Mouse (Mus musculus): ENCODE measurements around the gene Enah. TPM values are rescaled to one million over a fixed set of nuclear protein-coding genes. Genes with fewer than 3 reads are reported as not detected.

Gene Enah
- total RNA-seq, 1 experiment from 2014 or later = 0.05 TPM

GRCm38 (mm10) chr1:181911841-181912240, 107.9 kb downstream of the Enah start:
- ATAC-seq (replicated peaks in 1 of 2; ENCODE audit: insufficient read depth in 1 of 2, low FRiP score in 2 of 2, low TSS enrichment in 1 of 2, low read depth in 1 of 2, poor library complexity in 2 of 2, severe bottlenecking in 2 of 2) = no peak

- ATAC-seq (replicated peaks in 1 of 2; ENCODE audit: insufficient read depth in 1 of 2, low FRiP score in 2 of 2, low TSS enrichment in 1 of 2, low read depth in 1 of 2, poor library complexity in 2 of 2, severe bottlenecking in 2 of 2) = no peak
Measured at GRCm38 (mm10) chr1:181901706-181902373, 118.0 kb downstream of the Enah start.

GRCm38 (mm10) chr1:181900846-181901245, 118.9 kb downstream of the Enah start:
- no peak for ATAC-seq (replicated peaks in 1 of 2; ENCODE audit: insufficient read depth in 1 of 2, low FRiP score in 2 of 2, low TSS enrichment in 1 of 2, low read depth in 1 of 2, poor library complexity in 2 of 2, severe bottlenecking in 2 of 2)

GRCm38 (mm10) chr1:181898961-181899360, 120.8 kb downstream of the Enah start:
- ATAC-seq (replicated peaks in 1 of 2; ENCODE audit: insufficient read depth in 1 of 2, low FRiP score in 2 of 2, low TSS enrichment in 1 of 2, low read depth in 1 of 2, poor library complexity in 2 of 2, severe bottlenecking in 2 of 2) = no peak

- ATAC-seq (replicated peaks in 1 of 2; ENCODE audit: insufficient read depth in 1 of 2, low FRiP score in 2 of 2, low TSS enrichment in 1 of 2, low read depth in 1 of 2, poor library complexity in 2 of 2, severe bottlenecking in 2 of 2) = no peak
Measured at GRCm38 (mm10) chr1:181896991-181897390, 122.8 kb downstream of the Enah start.

- no peak for ATAC-seq (replicated peaks in 1 of 2; ENCODE audit: insufficient read depth in 1 of 2, low FRiP score in 2 of 2, low TSS enrichment in 1 of 2, low read depth in 1 of 2, poor library complexity in 2 of 2, severe bottlenecking in 2 of 2)
Measured at GRCm38 (mm10) chr1:181893721-181894120, 126.1 kb downstream of the Enah start.

GRCm38 (mm10) chr1:181889670-181890069, 130.1 kb downstream of the Enah start:
- ATAC-seq (replicated peaks in 1 of 2; ENCODE audit: insufficient read depth in 1 of 2, low FRiP score in 2 of 2, low TSS enrichment in 1 of 2, low read depth in 1 of 2, poor library complexity in 2 of 2, severe bottlenecking in 2 of 2) = no peak

GRCm38 (mm10) chr1:181888801-181889200, 131.0 kb downstream of the Enah start:
- peak; percentile 93 to 97 for ATAC-seq (replicated peaks in 1 of 2; ENCODE audit: insufficient read depth in 1 of 2, low FRiP score in 2 of 2, low TSS enrichment in 1 of 2, low read depth in 1 of 2, poor library complexity in 2 of 2, severe bottlenecking in 2 of 2)

- peak; percentile 86 to 93 for ATAC-seq (replicated peaks in 1 of 2; ENCODE audit: insufficient read depth in 1 of 2, low FRiP score in 2 of 2, low TSS enrichment in 1 of 2, low read depth in 1 of 2, poor library complexity in 2 of 2, severe bottlenecking in 2 of 2)
Measured at GRCm38 (mm10) chr1:181881532-181881931, 138.3 kb downstream of the Enah start.

GRCm38 (mm10) chr1:181880752-181881325, 139.0 kb downstream of the Enah start:
- ATAC-seq (replicated peaks in 1 of 2; ENCODE audit: insufficient read depth in 1 of 2, low FRiP score in 2 of 2, low TSS enrichment in 1 of 2, low read depth in 1 of 2, poor library complexity in 2 of 2, severe bottlenecking in 2 of 2) = no peak

- ATAC-seq (replicated peaks in 1 of 2; ENCODE audit: insufficient read depth in 1 of 2, low FRiP score in 2 of 2, low TSS enrichment in 1 of 2, low read depth in 1 of 2, poor library complexity in 2 of 2, severe bottlenecking in 2 of 2) = no peak
Measured at GRCm38 (mm10) chr1:181878436-181878835, 141.4 kb downstream of the Enah start.

- ATAC-seq (replicated peaks in 1 of 2; ENCODE audit: insufficient read depth in 1 of 2, low FRiP score in 2 of 2, low TSS enrichment in 1 of 2, low read depth in 1 of 2, poor library complexity in 2 of 2, severe bottlenecking in 2 of 2) = peak; percentile 15 to 26
Measured at GRCm38 (mm10) chr1:181877088-181877487, 142.7 kb downstream of the Enah start.

GRCm38 (mm10) chr1:181876656-181877055, 143.1 kb downstream of the Enah start:
- no peak for ATAC-seq (replicated peaks in 1 of 2; ENCODE audit: insufficient read depth in 1 of 2, low FRiP score in 2 of 2, low TSS enrichment in 1 of 2, low read depth in 1 of 2, poor library complexity in 2 of 2, severe bottlenecking in 2 of 2)

- no peak for ATAC-seq (replicated peaks in 1 of 2; ENCODE audit: insufficient read depth in 1 of 2, low FRiP score in 2 of 2, low TSS enrichment in 1 of 2, low read depth in 1 of 2, poor library complexity in 2 of 2, severe bottlenecking in 2 of 2)
Measured at GRCm38 (mm10) chr1:181873086-181873920, 146.5 kb downstream of the Enah start.

- ATAC-seq (replicated peaks in 1 of 2; ENCODE audit: insufficient read depth in 1 of 2, low FRiP score in 2 of 2, low TSS enrichment in 1 of 2, low read depth in 1 of 2, poor library complexity in 2 of 2, severe bottlenecking in 2 of 2) = peak; percentile 53 to 78; a peak in 3 of 4 replicates
Measured at GRCm38 (mm10) chr1:181872639-181873038, 147.2 kb downstream of the Enah start.

- ATAC-seq (replicated peaks in 1 of 2; ENCODE audit: insufficient read depth in 1 of 2, low FRiP score in 2 of 2, low TSS enrichment in 1 of 2, low read depth in 1 of 2, poor library complexity in 2 of 2, severe bottlenecking in 2 of 2) = peak; percentile 39 to 47; a peak in 2 of 4 replicates
Measured at GRCm38 (mm10) chr1:181866429-181867280, 153.1 kb downstream of the Enah start.

- peak; percentile 61 to 71; a peak in 3 of 4 replicates for ATAC-seq (replicated peaks in 1 of 2; ENCODE audit: insufficient read depth in 1 of 2, low FRiP score in 2 of 2, low TSS enrichment in 1 of 2, low read depth in 1 of 2, poor library complexity in 2 of 2, severe bottlenecking in 2 of 2)
Measured at GRCm38 (mm10) chr1:181865863-181866216, 153.9 kb downstream of the Enah start.
